Mouse (Mus musculus) forebrain, embryonic 15.5 days (tissue): Measurements from ENCODE around the gene Mocs1. TPM values are rescaled to one million over a fixed set of nuclear protein-coding genes. Genes with fewer than 3 reads are reported as not detected.

ENCODE experiments used
- ATAC-seq: fragments of 200-750 bp; cut with Nextera tagmentation; replicated peaks from 2 replicates; pipeline ENCODE4 v1.8.0; 2017; ENCODE audit warnings: mild to moderate bottlenecking, moderate TSS enrichment, moderate library complexity
- H3K27ac ChIP-seq: fragments of 300-500 bp; sonication (generic); replicated peaks from 2 replicates; pipeline ENCODE4 v1.5.1; 2015; ENCODE audit warnings: mild to moderate bottlenecking, inconsistent platforms
- H3K27me3 ChIP-seq: fragments of 300-500 bp; sonication (generic); 2 replicates; pipeline ENCODE4 v1.6.1; 2015; ENCODE audit warnings: inconsistent platforms
- H3K36me3 ChIP-seq: fragments of 300-500 bp; sonication (generic); 2 replicates; pipeline ENCODE4 v1.6.1; 2015; ENCODE audit warnings: mild to moderate bottlenecking, inconsistent platforms
- H3K4me1 ChIP-seq: fragments of 300-500 bp; sonication (generic); 2 replicates; pipeline ENCODE4 v1.6.1; 2015; ENCODE audit warnings: inconsistent platforms
- H3K4me2 ChIP-seq: fragments of 300-500 bp; sonication (generic); replicated peaks from 2 replicates; pipeline ENCODE4 v1.6.1; 2015; ENCODE audit warnings: mild to moderate bottlenecking, inconsistent platforms
- H3K4me3 ChIP-seq: fragments of 300-500 bp; sonication (generic); 2 replicates; pipeline ENCODE4 v1.5.1; 2015; ENCODE audit warnings: mild to moderate bottlenecking, inconsistent platforms
- H3K9ac ChIP-seq: fragments of 300-500 bp; sonication (generic); replicated peaks from 2 replicates; pipeline ENCODE4 v1.6.1; 2015; ENCODE audit warnings: mild to moderate bottlenecking, inconsistent platforms
- H3K9me3 ChIP-seq: fragments of 300-500 bp; sonication (generic); 2 replicates; pipeline ENCODE4 v1.6.1; 2016; ENCODE audit warnings: inconsistent platforms
- WGBS: fragments of 180-500 bp; shearing (Covaris S2); methylation state at CpG from one replicate; pipeline ENCODE4 v1.1.7; 2015; ENCODE audit warnings: mixed read lengths; 5-methylcytosine and 5-hydroxymethylcytosine counted together
- polyA plus RNA-seq: library from polyadenylated mRNA; unstranded; fragments of >200 nt; fragmentation: Nextera tagmentation; extraction: Ambion mirVana; gene quantifications from 2 replicates; pipeline ENCODE4 v1.2.1, GENCODE M21; 2015

The Mocs1 gene
- polyA plus RNA-seq, 1 experiment from 2014 or later, result 4.1 TPM

DNA sequence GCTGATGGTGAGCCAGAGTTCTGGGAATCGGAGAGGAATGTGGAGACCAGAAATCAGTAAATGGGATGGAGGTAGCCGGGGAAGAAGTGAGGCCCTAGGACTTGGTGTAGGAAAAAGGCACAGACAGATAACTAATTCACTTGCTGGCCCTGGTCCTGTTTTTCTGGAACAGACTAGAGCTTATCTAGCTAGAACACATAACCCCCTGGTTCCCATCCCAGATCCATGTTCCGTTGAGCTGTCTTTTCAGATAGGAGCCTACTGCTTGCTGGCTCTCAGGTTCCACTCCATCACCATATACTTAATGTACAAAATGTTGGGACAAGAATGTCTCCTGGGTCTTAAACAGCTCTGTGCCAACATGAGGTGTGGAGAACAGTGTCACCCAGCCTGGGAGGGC, 29.7 kb downstream of the Mocs1 start:
- Histone ChIP-seq H3K9me3 (no peaks in the 10 kb centered on the region), H3K9ac (no peak overlapping the region), H3K27ac (no peak overlapping the region), H3K36me3 (peaks cover 6% of the 10 kb centered on the region; the same call in 1 of the 2 replicates), H3K4me3 (no peak overlapping the region), H3K4me1 (no peaks in the 10 kb centered on the region), H3K27me3 (no peaks in the 10 kb centered on the region), H3K4me2 (no peak overlapping the region)
- ATAC-seq, result no peak
- 95% methylated on average over 3 of the region's 3 CpGs for WGBS

DNA sequence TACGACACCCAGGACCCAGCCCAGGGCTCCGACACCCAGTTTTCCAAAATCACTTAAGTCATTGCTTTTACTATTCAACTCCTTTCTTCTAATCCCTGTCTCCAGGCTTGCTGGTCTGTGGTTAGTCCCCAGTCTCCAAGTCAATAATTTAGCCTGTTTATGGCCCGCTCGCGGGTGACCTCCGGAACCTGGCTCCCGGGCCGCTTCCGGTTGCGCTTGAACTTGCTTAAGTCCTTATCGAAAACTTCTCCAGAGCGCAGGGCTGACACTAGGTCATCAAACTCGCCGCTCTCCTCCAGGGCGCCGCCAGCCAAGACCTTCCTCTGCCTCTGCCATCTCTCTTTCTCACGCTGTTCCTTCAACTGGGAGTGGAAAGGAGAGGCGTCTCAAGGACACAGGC, 30.2 kb downstream of the Mocs1 start:
- no peak overlapping the region for H3K4me2 ChIP-seq
- 96% methylated on average over 18 of the region's 18 CpGs for WGBS
- ATAC-seq, result no peak

DNA sequence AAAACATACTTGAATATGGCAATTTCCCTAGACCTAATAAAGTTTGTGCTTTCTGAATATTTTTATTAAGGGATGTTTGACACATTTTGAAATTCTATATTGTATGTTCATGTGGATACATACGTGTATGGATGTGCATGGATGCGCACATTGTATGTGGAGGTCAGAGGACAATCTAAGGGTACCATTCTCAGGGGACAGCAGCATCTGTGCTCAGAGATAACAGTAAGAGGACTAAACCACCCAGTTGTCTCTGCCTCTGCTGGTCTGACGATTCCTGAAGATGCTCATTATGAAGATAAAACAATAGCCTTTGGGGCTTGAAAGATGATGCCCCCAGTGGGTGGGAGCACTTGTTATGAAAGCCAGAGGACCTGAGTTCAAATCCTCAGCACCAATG, 36.7 kb downstream of the Mocs1 start:
- Histone ChIP-seq H3K9me3 (no peaks in the 10 kb centered on the region), H3K4me1 (no peaks in the 10 kb centered on the region), H3K4me2 (no peak overlapping the region), H3K27me3 (no peaks in the 10 kb centered on the region), H3K27ac (no peak overlapping the region), H3K36me3 (no peaks in the 10 kb centered on the region), H3K4me3 (no peak overlapping the region), H3K9ac (no peak overlapping the region)
- WGBS, result 75% methylated on average over 3 of the region's 3 CpGs
- ATAC-seq, result no peak

More for the DNA sequence above, 30.2 kb downstream of the Mocs1 start:
- Histone ChIP-seq H3K4me3 (no peak overlapping the region), H3K9ac (no peak overlapping the region), H3K36me3 (peaks cover 6% of the 10 kb centered on the region; the same call in 1 of the 2 replicates), H3K4me1 (no peaks in the 10 kb centered on the region), H3K27me3 (no peaks in the 10 kb centered on the region), H3K9me3 (no peaks in the 10 kb centered on the region), H3K27ac (no peak overlapping the region)

DNA sequence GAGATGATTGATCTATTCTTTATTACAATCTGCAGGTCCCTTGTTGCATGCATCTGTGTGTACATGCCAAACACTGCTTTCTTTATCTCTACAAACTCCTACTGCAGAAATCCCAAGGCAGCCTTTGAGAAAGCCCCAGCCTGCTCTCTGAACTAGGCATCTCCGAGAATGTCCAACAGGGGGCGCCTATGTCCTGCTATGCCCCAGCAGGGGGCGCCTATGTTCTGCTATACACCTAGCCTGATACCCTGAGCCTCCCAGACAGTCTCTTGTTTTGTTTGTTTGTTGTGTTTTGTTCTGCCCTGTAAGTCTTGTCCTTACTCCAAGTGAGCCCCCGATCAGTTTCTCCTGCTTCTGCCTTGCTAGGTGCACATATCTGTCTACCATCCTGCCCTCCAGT, 40.1 kb downstream of the Mocs1 start:
- WGBS, result 34% methylated on average over 4 of the region's 4 CpGs
- Histone ChIP-seq H3K4me1 (no peaks in the 10 kb centered on the region), H3K9ac (no peak overlapping the region), H3K9me3 (no peaks in the 10 kb centered on the region), H3K27ac (no peak overlapping the region), H3K36me3 (no peaks in the 10 kb centered on the region), H3K27me3 (no peaks in the 10 kb centered on the region), H3K4me2 (no peak overlapping the region), H3K4me3 (no peak overlapping the region)
- ATAC-seq, result peak; percentile 32; the same call in 1 of the 2 replicates

DNA sequence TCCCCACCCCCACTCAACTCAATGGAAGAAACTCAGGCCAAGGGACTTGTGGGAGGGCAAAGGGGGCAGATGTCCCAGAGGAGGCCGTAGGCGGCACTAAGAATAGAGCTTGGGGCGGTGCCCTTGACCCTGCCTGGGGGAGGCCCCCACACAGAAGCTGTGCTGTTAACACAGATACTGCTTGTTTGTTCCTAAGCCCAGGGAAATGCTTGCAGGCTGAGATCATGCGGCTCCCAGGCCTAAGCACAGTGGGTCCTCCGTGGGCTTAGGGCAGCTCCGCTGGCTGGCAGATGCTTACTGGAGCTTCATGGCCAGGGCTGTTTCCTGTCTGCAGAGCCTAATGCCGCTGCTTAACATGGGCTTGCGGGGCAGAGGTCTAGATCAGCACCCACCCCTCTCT, 44.5 kb downstream of the Mocs1 start:
- Histone ChIP-seq H3K4me1 (no peaks in the 10 kb centered on the region), H3K36me3 (no peaks in the 10 kb centered on the region), H3K27me3 (no peaks in the 10 kb centered on the region), H3K4me2 (no peak overlapping the region), H3K9me3 (no peaks in the 10 kb centered on the region), H3K9ac (no peak overlapping the region), H3K27ac (no peak overlapping the region), H3K4me3 (no peak overlapping the region)
- WGBS, result 54% methylated on average over 8 of the region's 8 CpGs
- ATAC-seq, result peak; percentile 51

DNA sequence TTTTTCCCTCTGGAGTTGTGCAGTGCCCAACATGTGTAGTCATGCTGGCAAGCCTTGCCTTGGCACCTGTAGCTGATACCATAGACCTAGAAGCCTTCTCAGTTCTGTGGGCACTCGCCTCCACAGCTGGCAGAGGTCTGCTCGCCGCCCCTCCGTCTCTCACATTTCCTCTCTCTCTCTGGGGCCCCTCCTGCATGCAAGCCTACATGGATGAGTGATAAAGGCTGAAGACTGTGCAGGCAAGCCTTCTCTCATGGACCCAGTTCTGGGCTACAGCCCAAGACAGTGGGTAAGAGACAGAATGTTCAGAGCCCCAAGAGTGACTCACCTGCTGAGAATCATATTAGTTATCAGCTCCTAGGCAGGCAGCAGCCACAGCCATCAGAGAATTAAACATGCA, 45.9 kb downstream of the Mocs1 start:
- no peak overlapping the region for H3K27ac ChIP-seq
- no peak overlapping the region for H3K4me3 ChIP-seq
- H3K4me2 ChIP-seq, result no peak overlapping the region
- no peaks in the 10 kb centered on the region for H3K27me3 ChIP-seq
- H3K9me3 ChIP-seq, result no peaks in the 10 kb centered on the region
- no peak overlapping the region for H3K9ac ChIP-seq
- H3K36me3 ChIP-seq, result no peaks in the 10 kb centered on the region
- no peaks in the 10 kb centered on the region for H3K4me1 ChIP-seq
- WGBS, result 95% methylated on average over 4 of the region's 4 CpGs
- no peak for ATAC-seq

DNA sequence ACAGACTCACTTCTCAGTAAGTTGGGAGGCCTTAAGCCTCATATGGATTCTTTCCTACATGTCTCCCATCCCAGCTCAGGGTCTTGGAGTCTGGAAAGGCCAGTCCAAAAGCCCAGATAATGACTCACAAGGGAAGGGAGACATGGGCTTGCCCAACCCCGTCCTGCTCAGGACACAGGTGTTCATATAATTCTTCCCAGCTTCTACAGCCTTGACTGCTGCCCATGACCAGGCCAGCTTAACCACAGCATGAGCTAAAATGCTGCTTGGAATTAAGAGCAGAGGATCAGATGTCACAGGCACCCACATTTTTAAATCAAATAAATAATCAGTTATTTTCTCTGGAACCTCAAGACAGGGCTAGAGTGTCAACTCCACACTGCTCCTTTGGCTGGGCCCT, 47.0 kb downstream of the Mocs1 start:
- Histone ChIP-seq H3K4me2 (no peak overlapping the region), H3K27me3 (no peaks in the 10 kb centered on the region), H3K4me1 (no peaks in the 10 kb centered on the region), H3K27ac (no peak overlapping the region), H3K4me3 (no peak overlapping the region), H3K9ac (no peak overlapping the region), H3K9me3 (no peaks in the 10 kb centered on the region), H3K36me3 (no peaks in the 10 kb centered on the region)
- 93% methylated on average over 1 of the region's 1 CpGs for WGBS
- no peak for ATAC-seq

DNA sequence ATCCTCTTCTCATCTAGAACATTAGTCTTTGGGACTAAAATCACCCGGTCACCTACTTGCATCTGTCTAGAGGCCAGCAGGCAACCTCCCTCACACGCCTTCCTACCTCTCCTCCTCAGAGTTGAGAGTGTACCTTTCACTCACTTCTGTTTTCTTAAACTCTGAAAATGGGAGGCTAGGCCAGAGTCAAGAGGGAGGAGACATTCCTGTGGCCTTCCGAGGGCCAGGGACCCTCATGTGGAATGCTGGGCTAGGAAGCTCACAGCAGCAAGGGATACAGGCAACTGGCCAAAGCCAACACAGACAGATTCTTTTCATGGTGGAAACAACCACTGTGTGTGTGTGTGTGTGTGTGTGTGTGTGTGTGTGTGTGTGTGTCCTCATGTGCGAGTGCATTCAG, 49.2 kb downstream of the Mocs1 start:
- Histone ChIP-seq H3K4me2 (no peak overlapping the region), H3K27ac (no peak overlapping the region), H3K4me3 (no peak overlapping the region), H3K4me1 (no peaks in the 10 kb centered on the region), H3K27me3 (no peaks in the 10 kb centered on the region), H3K9ac (no peak overlapping the region), H3K36me3 (no peaks in the 10 kb centered on the region), H3K9me3 (no peaks in the 10 kb centered on the region)
- no peak for ATAC-seq
- WGBS, result 92% methylated on average over 4 of the region's 4 CpGs

DNA sequence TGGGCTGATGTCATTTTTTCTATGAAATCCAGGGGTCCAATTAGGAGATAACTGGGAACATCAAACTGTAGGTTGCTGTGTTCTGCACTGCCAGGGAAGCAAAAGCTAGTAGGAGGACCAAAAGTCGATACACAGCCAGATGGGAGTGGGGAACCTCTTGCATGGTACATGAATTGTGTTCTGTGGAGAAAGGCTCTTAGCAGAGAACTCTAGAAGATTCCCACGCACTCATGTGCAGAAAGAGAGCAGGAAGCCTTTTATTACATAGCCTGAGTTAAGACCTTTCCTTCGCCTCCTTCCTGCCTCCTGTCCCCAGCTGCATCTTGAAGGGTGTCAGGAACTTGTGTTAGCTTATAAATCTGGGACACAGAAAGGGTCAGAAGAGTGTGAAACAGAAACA, 53.7 kb downstream of the Mocs1 start:
- Histone ChIP-seq H3K4me3 (no peak overlapping the region), H3K9ac (no peak overlapping the region), H3K4me1 (no peaks in the 10 kb centered on the region), H3K4me2 (no peak overlapping the region), H3K36me3 (no peaks in the 10 kb centered on the region), H3K9me3 (no peaks in the 10 kb centered on the region), H3K27ac (no peak overlapping the region), H3K27me3 (no peaks in the 10 kb centered on the region)
- WGBS, result 89% methylated on average over 3 of the region's 3 CpGs
- no peak for ATAC-seq

DNA sequence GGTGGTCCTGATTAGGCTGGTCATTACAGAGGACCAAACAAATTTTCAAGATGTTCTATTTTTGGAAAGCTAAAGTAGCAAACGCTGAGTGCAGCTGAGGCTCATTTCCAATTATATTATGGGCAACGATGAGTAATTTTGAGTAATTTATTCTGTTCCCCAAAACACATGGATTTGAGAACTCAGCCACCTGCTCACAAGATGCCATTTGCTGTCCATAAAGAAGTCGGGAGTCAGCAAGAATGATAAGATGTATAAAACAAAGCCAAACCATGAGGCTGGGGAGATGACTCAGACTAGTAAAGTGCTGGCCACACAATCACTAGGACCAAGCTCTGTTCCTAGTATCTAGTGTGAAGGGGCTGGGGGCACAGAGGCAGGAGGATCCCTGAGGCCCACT, 56.3 kb downstream of the Mocs1 start:
- Histone ChIP-seq H3K36me3 (no peaks in the 10 kb centered on the region), H3K4me1 (no peaks in the 10 kb centered on the region), H3K4me2 (no peak overlapping the region), H3K9ac (no peak overlapping the region), H3K27ac (no peak overlapping the region), H3K4me3 (no peak overlapping the region), H3K9me3 (no peaks in the 10 kb centered on the region), H3K27me3 (no peaks in the 10 kb centered on the region)
- ATAC-seq, result no peak
- WGBS, result 64% methylated on average over 3 of the region's 3 CpGs

DNA sequence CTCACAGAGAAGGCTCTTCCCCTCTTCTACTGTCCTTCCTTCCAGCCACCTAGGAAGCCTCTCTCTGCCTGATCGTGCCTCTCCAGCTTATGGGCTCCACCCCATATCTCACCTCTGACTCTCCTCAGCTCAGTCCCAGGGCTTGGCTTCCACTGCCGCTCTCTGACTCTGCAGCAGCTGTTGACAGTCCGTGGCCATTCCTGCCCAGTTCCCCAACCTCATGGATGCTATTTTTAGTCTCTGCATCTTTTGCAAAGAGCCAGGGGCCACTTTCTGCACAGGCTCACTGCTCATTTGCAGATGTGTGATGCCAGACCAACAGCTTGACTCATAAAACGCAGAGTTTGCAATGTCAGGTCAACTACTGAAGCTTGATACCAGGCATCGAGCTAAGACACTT, 60.9 kb downstream of the Mocs1 start:
- ATAC-seq, result no peak
- Histone ChIP-seq H3K36me3 (no peaks in the 10 kb centered on the region), H3K27ac (no peak overlapping the region), H3K9ac (no peak overlapping the region), H3K27me3 (no peaks in the 10 kb centered on the region), H3K9me3 (no peaks in the 10 kb centered on the region), H3K4me3 (no peak overlapping the region), H3K4me2 (no peak overlapping the region), H3K4me1 (no peaks in the 10 kb centered on the region)
- 86% methylated on average over 5 of the region's 5 CpGs for WGBS

DNA sequence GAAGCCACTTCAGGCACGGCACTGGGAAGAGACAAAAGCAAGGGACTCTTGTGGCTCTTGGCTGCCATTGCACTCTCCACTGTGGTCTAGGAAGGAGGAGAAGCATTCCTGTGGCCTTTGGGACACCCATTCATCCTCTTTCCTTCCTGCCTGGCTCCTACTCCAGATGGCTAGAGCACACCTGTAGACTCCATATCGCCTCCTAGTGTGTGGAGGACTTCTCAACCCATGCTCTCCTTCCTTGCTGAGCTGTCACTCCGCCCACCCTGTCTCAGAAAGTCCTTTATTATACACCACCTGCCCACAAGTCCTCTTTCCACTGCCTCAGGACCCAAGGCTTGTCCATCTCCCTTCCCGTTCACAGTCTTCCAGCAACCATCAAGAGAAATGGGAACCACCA, 65.1 kb downstream of the Mocs1 start:
- Histone ChIP-seq H3K9ac (no peak overlapping the region), H3K4me3 (no peak overlapping the region), H3K4me1 (no peaks in the 10 kb centered on the region), H3K4me2 (no peak overlapping the region), H3K27ac (no peak overlapping the region), H3K27me3 (no peaks in the 10 kb centered on the region), H3K9me3 (no peaks in the 10 kb centered on the region), H3K36me3 (no peaks in the 10 kb centered on the region)
- no peak for ATAC-seq
- WGBS, result 94% methylated on average over 4 of the region's 4 CpGs

DNA sequence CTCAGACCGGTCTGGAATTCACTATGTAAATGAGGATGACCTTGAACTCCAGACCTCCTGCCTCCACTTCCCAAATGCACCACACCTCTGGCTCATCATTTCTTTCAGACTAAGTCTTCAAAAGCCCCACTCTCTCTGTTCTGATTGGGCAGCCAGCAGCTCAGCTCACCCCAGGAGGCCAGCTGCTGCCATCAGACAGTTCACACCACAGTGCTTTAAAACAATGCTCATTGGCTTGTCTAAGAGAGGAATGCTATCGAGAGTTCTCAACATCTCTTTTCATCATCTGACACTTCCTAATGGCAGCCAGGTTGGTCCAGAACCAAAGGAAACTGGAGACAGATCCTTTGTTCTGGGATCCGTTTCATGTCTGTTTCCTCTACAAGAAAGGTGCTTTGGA, 70.0 kb downstream of the Mocs1 start:
- Histone ChIP-seq H3K9ac (no peak overlapping the region), H3K9me3 (no peaks in the 10 kb centered on the region), H3K4me1 (no peaks in the 10 kb centered on the region), H3K36me3 (no peaks in the 10 kb centered on the region), H3K4me3 (no peak overlapping the region), H3K4me2 (no peak overlapping the region), H3K27me3 (no peaks in the 10 kb centered on the region), H3K27ac (no peak overlapping the region)
- 40% methylated on average over 3 of the region's 3 CpGs for WGBS
- no peak for ATAC-seq
